Mouse (Mus musculus) liver, embryonic 12.5 days (tissue): Measurements from ENCODE around the gene Ptpre. TPM values are rescaled to one million over a fixed set of nuclear protein-coding genes. Genes with fewer than 3 reads are reported as not detected.
"Not testable (repeated sequence)": the region's sequence is repeated elsewhere in the genome, so short reads cannot be mapped to it uniquely, and the experiment has no call there.

Source experiments
- ATAC-seq: fragments of 200-750 bp; cut with Nextera tagmentation; 2 replicates; pipeline ENCODE4 v1.8.0; 2017; ENCODE audit warnings: moderate number of reproducible peaks, mild to moderate bottlenecking, moderate library complexity
- H3K27ac ChIP-seq: fragments of 300-500 bp; sonication (generic); 2 replicates; pipeline ENCODE4 v1.5.1; 2016; ENCODE audit warnings: mild to moderate bottlenecking
- H3K27me3 ChIP-seq: fragments of 300-500 bp; sonication (generic); replicated peaks from 2 replicates; pipeline ENCODE4 v1.6.1; 2016; ENCODE audit warnings: mild to moderate bottlenecking, moderate library complexity
- H3K36me3 ChIP-seq: fragments of 300-500 bp; sonication (generic); 2 replicates; pipeline ENCODE4 v1.6.1; 2016; ENCODE audit warnings: mild to moderate bottlenecking, moderate library complexity
- H3K4me1 ChIP-seq: fragments of 300-500 bp; sonication (generic); 2 replicates; pipeline ENCODE4 v1.6.1; 2016
- H3K4me2 ChIP-seq: fragments of 300-500 bp; sonication (generic); 2 replicates; pipeline ENCODE4 v1.6.1; 2016; ENCODE audit warnings: mild to moderate bottlenecking, moderate library complexity
- H3K4me3 ChIP-seq: fragments of 300-500 bp; sonication (generic); 2 replicates; pipeline ENCODE4 v1.5.1; 2016; ENCODE audit warnings: mild to moderate bottlenecking, moderate library complexity
- H3K9ac ChIP-seq: fragments of 300-500 bp; sonication (generic); 2 replicates; pipeline ENCODE4 v1.6.1; 2016; ENCODE audit warnings: mild to moderate bottlenecking, moderate library complexity
- H3K9me3 ChIP-seq: fragments of 300-500 bp; sonication (generic); replicated peaks from 2 replicates; pipeline ENCODE4 v1.6.1; 2016; ENCODE audit warnings: mild to moderate bottlenecking, moderate library complexity
- WGBS: fragments of 180-500 bp; shearing (Covaris S2); methylation state at CpG from one replicate; pipeline ENCODE4 v1.1.7; 2016; ENCODE audit not compliant: insufficient replicate concordance; 5-methylcytosine and 5-hydroxymethylcytosine counted together
- polyA plus RNA-seq: library from polyadenylated mRNA; unstranded; fragments of >200 nt; fragmentation: Nextera tagmentation; extraction: Ambion mirVana; gene quantifications from 2 replicates; pipeline ENCODE4 v1.2.1, GENCODE M21; 2016

Gene Ptpre
- polyA plus RNA-seq, 1 experiment from 2014 or later: 4.6 TPM

GRCm38 (mm10) chr7:135655113-135655512 is 117.8 kb downstream of the Ptpre start:
- Histone ChIP-seq H3K4me3 (no peak overlapping the region), H3K4me2 (no peak overlapping the region), H3K36me3 (0 out of 2 replicates have a peak, but pooled peaks cover 4% of the 10 kb centered on the region), H3K27ac (no peak overlapping the region), H3K27me3 (no peaks in the 10 kb centered on the region), H3K9me3 (no peaks in the 10 kb centered on the region), H3K4me1 (0 out of 2 replicates have a peak, but pooled peaks cover 4% of the 10 kb centered on the region), H3K9ac (no peak overlapping the region)
- 48% methylated on average over 4 of the region's 4 CpGs for WGBS
- ATAC-seq: no peak

- Histone ChIP-seq H3K4me2 (no peak overlapping the region), H3K36me3 (peaks cover 6% of the 10 kb centered on the region; the same call in 1 of the 2 replicates), H3K4me3 (no peak overlapping the region), H3K4me1 (0 out of 2 replicates have a peak, but pooled peaks cover 4% of the 10 kb centered on the region), H3K27me3 (no peaks in the 10 kb centered on the region), H3K9me3 (no peaks in the 10 kb centered on the region), H3K9ac (no peak overlapping the region), H3K27ac (no peak overlapping the region)
- no peak for ATAC-seq
- 68% methylated on average over 7 of the region's 7 CpGs for WGBS
Observed at GRCm38 (mm10) chr7:135658150-135658549, 120.9 kb downstream of the Ptpre start.

DNA sequence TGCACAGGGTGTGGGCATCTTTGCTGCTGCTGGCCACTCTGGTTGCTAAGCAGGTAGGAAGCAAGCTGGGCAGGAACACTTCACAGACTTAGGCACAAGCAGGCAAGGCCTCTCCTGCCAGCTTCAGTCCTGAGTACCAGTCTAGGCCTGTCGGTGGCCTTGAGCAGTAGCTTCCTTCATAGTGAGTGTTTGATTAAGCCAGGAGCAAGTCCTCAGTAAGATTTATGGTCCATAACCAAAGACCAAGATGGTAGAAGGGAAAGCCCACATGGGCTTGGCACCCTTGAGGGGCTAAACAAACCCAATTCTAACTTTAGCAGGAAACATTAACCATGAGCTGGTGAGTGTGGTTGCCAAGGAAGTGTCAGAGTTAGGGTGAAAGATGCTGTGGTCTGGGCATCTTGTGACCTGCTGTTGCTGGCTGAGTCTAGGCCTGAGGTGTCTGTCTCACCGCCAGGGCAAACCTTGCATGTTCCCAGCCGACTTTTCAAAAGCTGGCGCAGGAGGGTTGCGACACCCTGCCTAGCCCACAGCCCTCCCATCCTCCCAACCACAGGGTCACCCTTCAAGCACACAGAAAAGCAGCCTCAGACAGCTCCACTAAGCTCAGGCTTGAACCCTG is 122.1 kb downstream of the Ptpre start:
- Histone ChIP-seq H3K9me3 (no peaks in the 10 kb centered on the region), H3K9ac (no peak overlapping the region), H3K4me2 (no peak overlapping the region), H3K27me3 (no peaks in the 10 kb centered on the region), H3K4me1 (0 out of 2 replicates have a peak, but pooled peaks cover 4% of the 10 kb centered on the region), H3K36me3 (peaks cover 10% of the 10 kb centered on the region; the same call in 1 of the 2 replicates), H3K27ac (no peak overlapping the region), H3K4me3 (no peak overlapping the region)
- ATAC-seq: no peak
- 69% methylated on average over 5 of the region's 5 CpGs for WGBS

DNA sequence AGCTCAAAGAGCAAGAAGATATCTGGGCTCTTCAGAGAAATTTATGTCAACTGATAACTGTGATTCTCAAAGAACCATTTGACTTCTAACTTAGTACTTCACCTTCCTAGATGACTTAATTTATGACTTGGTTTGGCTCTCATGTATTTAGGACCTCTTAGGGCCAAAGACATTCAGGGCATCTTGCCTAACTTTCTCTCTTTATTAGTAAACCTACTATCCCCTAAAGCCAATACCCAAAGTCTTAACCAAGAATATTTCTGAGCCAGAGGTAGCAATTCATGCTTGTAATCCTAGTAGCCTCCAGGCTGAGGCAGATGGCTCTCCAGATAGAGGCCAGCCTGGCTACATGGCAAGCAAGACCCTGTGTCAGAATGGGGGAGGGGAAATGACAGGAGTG is 123.0 kb downstream of the Ptpre start:
- Histone ChIP-seq H3K4me2 (no peak overlapping the region), H3K4me3 (no peak overlapping the region), H3K27ac (no peak overlapping the region), H3K9me3 (no peaks in the 10 kb centered on the region), H3K36me3 (peaks cover 18% of the 10 kb centered on the region; the same call in 1 of the 2 replicates), H3K9ac (no peak overlapping the region), H3K4me1 (0 out of 2 replicates have a peak, but pooled peaks cover 4% of the 10 kb centered on the region), H3K27me3 (no peaks in the 10 kb centered on the region)
- no peak for ATAC-seq

DNA sequence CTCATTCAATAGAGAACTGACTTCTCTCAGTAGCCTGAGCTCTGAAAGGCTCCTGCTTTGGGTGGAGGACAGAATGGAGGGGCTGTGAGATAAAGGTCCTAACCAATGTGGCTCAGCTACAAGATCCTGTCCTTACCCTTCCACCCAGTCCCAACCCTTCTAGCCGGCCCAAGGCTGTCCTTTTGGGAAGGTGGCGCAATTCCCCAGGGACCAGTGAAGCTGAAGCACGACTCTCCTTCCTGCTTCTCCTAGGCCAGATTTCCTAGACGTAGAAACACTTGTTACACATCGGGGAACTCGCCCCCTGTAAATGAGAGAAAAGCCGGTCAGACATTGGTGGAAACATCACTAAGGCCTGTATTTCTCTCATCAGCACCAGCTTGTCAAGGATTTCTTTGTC is 126.9 kb downstream of the Ptpre start:
- no peak overlapping the region for H3K9ac ChIP-seq
- no peak for ATAC-seq
- no peaks in the 10 kb centered on the region for H3K27me3 ChIP-seq
- H3K4me3 ChIP-seq: no peak overlapping the region
- no peak overlapping the region for H3K27ac ChIP-seq
- H3K4me2 ChIP-seq: no peak overlapping the region
- peaks cover 15% of the 10 kb centered on the region; the same call in 1 of the 2 replicates for H3K36me3 ChIP-seq
- no peaks in the 10 kb centered on the region for H3K9me3 ChIP-seq
- 82% methylated on average over 7 of the region's 7 CpGs for WGBS
- no peaks in the 10 kb centered on the region for H3K4me1 ChIP-seq

DNA sequence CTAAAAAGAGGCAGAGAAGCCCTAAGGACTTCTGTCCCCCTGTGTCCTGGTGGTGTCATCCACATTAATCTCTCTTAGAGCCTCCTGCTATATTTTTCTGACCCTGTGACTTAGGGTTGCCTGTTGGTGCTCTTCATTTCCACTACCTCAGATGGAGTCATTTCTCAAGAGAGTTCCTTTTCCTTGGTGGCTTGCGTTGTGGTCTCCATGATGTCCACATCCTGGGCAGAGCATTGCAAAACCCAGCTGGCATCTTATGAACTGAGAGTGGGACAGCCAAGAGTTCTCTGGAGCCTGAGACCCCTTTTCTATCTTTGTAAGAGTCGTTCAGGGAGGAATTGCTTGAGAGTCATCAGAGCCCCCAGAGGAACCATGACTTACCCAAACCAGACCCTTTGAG is 129.0 kb downstream of the Ptpre start:
- Histone ChIP-seq H3K4me1 (no peaks in the 10 kb centered on the region), H3K9me3 (no peaks in the 10 kb centered on the region), H3K27ac (no peak overlapping the region), H3K4me3 (no peak overlapping the region), H3K9ac (no peak overlapping the region), H3K36me3 (peaks cover 21% of the 10 kb centered on the region; the same call in 1 of the 2 replicates), H3K27me3 (no peaks in the 10 kb centered on the region), H3K4me2 (no peak overlapping the region)
- no peak for ATAC-seq
- 63% methylated on average over 2 of the region's 2 CpGs for WGBS

- no peaks in the 10 kb centered on the region for H3K27me3 ChIP-seq
- H3K27ac ChIP-seq: no peak overlapping the region
- H3K4me3 ChIP-seq: no peak overlapping the region
- ATAC-seq: 0 out of 2 replicates have a peak, but pooled peaks have one; percentile 31
- WGBS: 59% methylated on average over 16 of the region's 16 CpGs
- peaks cover 16% of the 10 kb centered on the region for H3K36me3 ChIP-seq
- no peak overlapping the region for H3K4me2 ChIP-seq
- no peaks in the 10 kb centered on the region for H3K9me3 ChIP-seq
- no peak overlapping the region for H3K9ac ChIP-seq
- H3K4me1 ChIP-seq: no peaks in the 10 kb centered on the region
Observed at GRCm38 (mm10) chr7:135668852-135669739, 131.8 kb downstream of the Ptpre start.

DNA sequence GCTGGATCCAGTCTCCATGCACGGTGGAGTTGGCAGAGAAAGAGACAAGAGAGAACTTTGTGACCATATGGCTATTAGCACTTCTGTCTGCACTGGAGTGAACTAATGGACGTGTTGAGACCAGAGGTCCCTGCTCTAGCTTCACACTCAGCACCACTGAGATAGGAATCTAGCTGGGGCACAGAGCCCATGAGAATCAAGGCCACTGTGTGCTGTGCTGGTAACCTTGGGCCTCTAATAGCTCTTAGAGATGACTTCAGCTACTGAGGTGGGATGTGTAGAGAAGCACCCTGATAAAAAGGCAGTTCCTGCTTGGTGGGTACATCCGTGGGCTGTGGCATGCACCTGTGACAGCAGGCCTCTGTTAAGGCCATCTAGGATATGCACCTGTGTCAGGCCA is 136.3 kb downstream of the Ptpre start:
- Histone ChIP-seq H3K36me3 (peaks cover 16% of the 10 kb centered on the region), H3K4me3 (no peak overlapping the region), H3K4me2 (no peak overlapping the region), H3K27me3 (no peaks in the 10 kb centered on the region), H3K9ac (no peak overlapping the region), H3K27ac (no peak overlapping the region), H3K9me3 (no peaks in the 10 kb centered on the region), H3K4me1 (no peaks in the 10 kb centered on the region)
- no peak for ATAC-seq
- WGBS: 58% methylated on average over 3 of the region's 3 CpGs

GRCm38 (mm10) chr7:135676722-135677121 is 139.4 kb downstream of the Ptpre start:
- no peaks in the 10 kb centered on the region for H3K27me3 ChIP-seq
- no peaks in the 10 kb centered on the region for H3K4me1 ChIP-seq
- ATAC-seq: no peak
- 79% methylated on average over 8 of the region's 8 CpGs for WGBS
- peaks cover 21% of the 10 kb centered on the region for H3K36me3 ChIP-seq
- H3K27ac ChIP-seq: no peak overlapping the region
- H3K9me3 ChIP-seq: no peaks in the 10 kb centered on the region
- H3K4me3 ChIP-seq: no peak overlapping the region
- no peak overlapping the region for H3K9ac ChIP-seq
- no peak overlapping the region for H3K4me2 ChIP-seq

DNA sequence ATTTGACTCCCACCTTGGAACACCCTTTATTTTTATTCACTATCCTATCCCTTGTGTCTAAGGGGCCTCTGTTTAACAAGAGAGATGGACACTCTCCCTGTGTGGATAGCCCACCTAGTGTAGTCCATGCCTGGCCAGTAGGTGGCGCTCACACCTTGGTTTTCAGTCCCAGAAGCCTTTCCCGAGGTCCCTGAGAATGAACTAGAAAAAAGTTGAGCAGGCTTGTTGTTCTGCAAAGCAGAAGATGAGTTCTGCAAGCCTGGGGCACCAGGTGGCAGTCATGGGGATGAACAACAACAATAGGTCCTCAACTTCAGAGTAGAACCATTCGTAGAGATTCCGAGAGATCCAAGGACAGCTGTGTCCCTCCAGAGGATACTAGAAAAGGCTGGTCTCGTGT is 143.1 kb downstream of the Ptpre start:
- H3K36me3 ChIP-seq: peaks cover 35% of the 10 kb centered on the region
- 68% methylated on average over 5 of the region's 5 CpGs for WGBS
- 0 out of 2 replicates have a peak, but pooled peaks have one; percentile 48 for ATAC-seq

GRCm38 (mm10) chr7:135684098-135684497 is 146.8 kb downstream of the Ptpre start:
- H3K4me2 ChIP-seq: not testable (repeated sequence)
- H3K36me3 ChIP-seq: peaks cover 68% of the 10 kb centered on the region

More for the DNA sequence above, 143.1 kb downstream of the Ptpre start:
- no peak overlapping the region for H3K27ac ChIP-seq
- H3K4me1 ChIP-seq: no peaks in the 10 kb centered on the region
- H3K27me3 ChIP-seq: no peaks in the 10 kb centered on the region
- no peak overlapping the region for H3K9ac ChIP-seq
- no peak overlapping the region for H3K4me3 ChIP-seq
- no peak overlapping the region for H3K4me2 ChIP-seq
- H3K9me3 ChIP-seq: no peaks in the 10 kb centered on the region

DNA sequence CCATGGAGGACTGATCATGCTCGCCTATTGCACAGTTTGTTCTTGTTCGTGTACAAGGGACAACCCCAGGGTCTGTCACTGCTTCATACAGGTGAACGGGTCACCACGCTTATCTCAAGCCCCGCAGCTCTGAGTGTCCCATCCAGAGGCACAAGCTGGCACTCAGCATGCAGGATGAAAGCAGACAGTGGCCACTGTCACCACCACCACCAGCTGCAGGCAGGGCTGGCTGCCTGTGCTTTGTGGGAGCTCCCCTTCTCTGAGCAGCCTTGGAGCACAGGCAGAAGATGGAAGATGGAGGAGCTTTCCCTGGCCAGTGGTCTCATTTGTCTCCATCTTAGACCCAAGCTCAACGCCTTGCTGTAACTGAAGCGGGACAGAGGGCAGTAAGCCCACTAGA is 147.7 kb downstream of the Ptpre start:
- Histone ChIP-seq H3K4me3 (no peak overlapping the region), H3K4me1 (no peaks in the 10 kb centered on the region), H3K9ac (no peak overlapping the region), H3K9me3 (no peaks in the 10 kb centered on the region), H3K27me3 (no peaks in the 10 kb centered on the region), H3K27ac (no peak overlapping the region), H3K36me3 (peaks cover 68% of the 10 kb centered on the region), H3K4me2 (no peak overlapping the region)
- peak; percentile 14; the same call in 1 of the 2 replicates for ATAC-seq
- 75% methylated on average over 7 of the region's 7 CpGs for WGBS

More at GRCm38 (mm10) chr7:135684098-135684497, 146.8 kb downstream of the Ptpre start:
- not testable (repeated sequence) for H3K9me3 ChIP-seq, H3K4me3 ChIP-seq, H3K9ac ChIP-seq, H3K27me3 ChIP-seq, H3K4me1 ChIP-seq
- H3K27ac ChIP-seq: peak overlapping the region; percentile 54; the same call in 1 of the 2 replicates
- WGBS: 65% methylated on average over 4 of the region's 4 CpGs
- ATAC-seq: peak; percentile 21
